Mouse (Mus musculus) CD4-positive helper T cell, adult 2 months (primary cell): ENCODE measurements around the gene Pprc1.

Source experiments
- DNase-seq: peaks from one replicate; pipeline ENCODE4 v3.0.0-alpha.2; 2012; ENCODE audit warnings: low read depth, missing footprints, low spot score

The Pprc1 gene

DNA sequence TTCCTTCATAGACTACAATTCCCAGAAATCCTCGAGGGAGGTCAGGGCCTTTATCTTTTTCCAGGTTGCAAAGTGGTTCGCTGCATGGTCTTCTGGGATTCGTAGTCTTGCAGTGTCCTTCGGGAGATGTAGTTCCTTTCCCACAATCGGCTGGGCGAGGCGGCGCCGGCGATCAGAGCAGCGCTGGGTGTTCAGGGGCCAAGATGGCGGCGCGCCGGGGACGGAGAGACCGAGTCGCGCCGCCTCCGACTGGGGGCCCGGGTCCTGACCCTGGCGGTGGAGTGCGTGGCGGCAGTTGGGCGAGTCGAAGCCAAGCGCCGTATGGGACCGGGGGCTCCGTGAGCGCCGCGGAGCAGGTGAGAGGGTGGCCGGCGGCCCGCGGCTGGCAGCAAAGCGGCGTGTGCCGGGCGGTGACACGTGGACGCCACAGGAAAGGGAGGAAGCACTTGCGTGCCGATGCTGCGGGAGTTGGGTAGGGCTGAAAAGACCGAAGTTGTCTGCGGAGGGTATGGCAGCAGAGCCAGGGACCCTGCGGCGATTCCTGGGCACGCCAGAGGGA is 11.8 kb downstream of the Pprc1 start:
- DNase-seq: peak; percentile 96

- DNase-seq: peak; percentile 69
These were observed 12.4 kb downstream of the Pprc1 start for GRCm38 (mm10) chr19:46056947-46057607.

GRCm38 (mm10) chr19:46058466-46058865 is 13.8 kb downstream of the Pprc1 start:
- no peak for DNase-seq

DNA sequence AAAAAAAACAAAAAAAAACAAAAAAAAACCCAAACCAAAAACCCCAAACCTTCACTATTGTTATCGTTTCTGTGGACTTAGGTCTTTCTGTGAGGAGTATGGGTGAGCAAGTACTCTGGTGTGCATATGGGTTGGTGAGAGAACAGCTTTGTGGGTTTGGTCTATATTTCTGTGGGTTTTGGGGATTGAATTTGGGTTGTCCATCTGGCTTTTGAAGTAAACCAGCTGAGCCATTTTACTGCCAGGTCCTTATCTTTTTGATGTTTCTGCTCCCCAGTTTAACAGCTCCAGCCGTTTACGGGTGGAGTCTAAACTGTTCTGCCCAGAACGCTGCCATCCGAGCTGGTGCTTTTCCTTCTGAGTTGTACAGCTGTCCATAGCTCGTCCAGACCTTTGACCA is 16.2 kb downstream of the Pprc1 start:
- DNase-seq: no peak

- no peak for DNase-seq
These were observed 23.4 kb downstream of the Pprc1 start for GRCm38 (mm10) chr19:46068054-46068453.

DNA sequence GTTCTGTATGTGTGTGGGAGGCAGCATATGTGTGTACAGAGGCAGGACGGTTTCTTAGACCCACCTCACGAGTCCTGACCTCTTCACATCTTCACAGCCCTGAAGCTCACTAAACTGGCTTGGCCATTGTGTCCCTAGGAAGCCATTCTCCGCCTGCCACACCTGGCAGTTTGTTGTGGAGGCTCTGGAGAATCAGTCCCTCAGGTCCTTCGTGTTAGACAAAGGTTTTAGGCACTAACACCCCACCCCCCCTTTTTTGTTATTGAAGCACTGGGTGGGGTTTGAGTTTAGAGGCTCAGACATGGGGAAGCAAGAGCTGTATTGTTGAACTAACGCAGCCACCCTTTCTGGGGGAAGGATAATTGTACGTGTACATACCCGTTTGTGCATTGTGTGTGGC is 28.6 kb downstream of the Pprc1 start:
- DNase-seq: no peak

- no peak for DNase-seq
These were observed 29.6 kb downstream of the Pprc1 start for GRCm38 (mm10) chr19:46074266-46074665.

DNA sequence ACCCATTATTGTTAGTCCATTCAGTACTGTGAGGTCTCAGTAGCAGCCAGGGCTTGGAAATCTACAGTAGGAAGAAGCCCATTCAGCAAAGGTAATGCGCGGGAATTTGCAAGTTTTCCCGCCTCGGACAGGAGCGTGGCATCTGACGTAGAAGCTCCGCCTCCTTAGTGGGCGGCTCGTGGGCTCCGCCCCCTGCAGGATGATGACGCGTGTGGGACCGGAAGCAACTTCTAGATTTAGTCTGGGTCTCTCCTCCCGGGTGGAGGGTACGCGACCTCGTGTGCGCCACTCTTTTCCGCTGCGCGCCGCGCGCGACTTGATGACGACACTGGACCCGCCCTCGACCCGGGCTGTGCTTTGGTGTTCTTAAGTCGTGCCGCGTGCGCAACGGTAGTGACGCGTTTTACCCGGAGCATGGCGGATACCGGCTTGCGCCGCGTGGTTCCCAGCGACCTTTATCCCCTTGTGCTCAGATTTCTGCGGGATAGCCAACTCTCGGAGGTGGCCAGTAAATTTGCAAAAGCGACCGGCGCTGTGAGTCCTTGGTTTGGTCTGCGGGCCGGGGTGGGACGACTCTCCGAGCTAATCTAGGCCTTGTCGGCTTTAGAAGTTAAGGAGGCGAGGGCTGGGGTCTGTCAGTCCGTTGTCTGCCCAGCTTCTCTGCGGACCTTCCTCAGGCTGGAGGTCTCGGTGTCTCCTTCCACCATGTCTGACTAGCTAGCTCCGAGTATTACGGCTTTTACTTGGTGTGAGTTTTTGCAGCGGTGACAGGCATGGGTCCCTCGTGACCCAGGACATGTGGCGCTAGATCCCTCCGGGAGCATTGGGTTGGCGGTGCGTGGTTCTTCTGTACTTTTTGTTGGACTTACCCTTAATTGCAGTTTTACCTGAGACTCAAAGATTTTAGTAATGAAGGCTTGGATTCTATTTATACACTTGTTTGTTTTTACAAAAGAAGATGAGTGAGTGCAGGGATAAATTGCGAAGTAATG is 31.2 kb downstream of the Pprc1 start, which contains the start of gene Nolc1:
Gene Nolc1, plus strand, starts transcription at position 248 of the 992 bp plus-strand sequence.
- peak; percentile 100 for DNase-seq

GRCm38 (mm10) chr19:46078535-46078934 is 33.8 kb downstream of the Pprc1 start:
- no peak for DNase-seq

DNA sequence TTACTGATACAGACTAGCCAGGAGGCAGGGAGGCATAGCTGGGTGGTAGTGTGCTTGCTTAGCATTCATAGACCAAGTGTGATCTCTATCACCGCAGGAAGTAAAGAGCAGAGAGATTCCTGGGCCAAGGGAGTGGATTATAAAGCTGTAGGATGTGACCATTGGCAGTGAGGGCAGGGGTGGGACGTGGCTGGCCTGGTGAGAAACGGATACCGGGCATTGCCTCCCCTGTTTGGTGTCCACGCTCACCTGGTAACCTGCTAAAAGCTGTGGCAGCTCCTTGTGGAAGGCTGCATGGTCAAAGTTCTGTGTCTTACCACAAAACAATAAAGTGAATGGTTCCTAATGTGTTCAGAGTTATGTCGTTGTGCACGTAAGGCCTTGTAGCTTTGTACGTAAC is 40.5 kb downstream of the Pprc1 start:
- no peak for DNase-seq

DNA sequence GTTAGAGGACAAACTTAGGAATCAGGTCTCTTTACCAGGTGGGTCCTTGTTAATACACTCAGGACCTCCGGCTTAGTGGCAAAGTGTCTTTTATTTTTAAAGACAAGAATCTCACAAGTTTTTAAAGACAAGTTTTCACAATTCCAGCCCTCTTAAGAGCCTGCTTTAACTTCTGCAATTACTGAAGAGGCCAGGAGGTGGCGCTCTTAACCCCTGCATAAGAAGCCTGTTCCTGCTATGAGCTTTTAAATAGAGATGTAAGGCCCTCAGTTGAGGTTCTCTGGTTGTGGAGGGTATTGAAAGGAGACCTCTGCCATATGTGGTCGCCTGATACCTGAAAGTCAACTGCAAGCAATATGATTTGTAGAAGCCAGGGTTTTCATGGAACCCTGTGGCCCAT is 41.7 kb downstream of the Pprc1 start:
- DNase-seq: peak; percentile 72

- no peak for DNase-seq
These were observed 43.2 kb downstream of the Pprc1 start for GRCm38 (mm10) chr19:46087871-46088270.

- no peak for DNase-seq
These were observed 47.0 kb downstream of the Pprc1 start for GRCm38 (mm10) chr19:46091641-46092040.

DNA sequence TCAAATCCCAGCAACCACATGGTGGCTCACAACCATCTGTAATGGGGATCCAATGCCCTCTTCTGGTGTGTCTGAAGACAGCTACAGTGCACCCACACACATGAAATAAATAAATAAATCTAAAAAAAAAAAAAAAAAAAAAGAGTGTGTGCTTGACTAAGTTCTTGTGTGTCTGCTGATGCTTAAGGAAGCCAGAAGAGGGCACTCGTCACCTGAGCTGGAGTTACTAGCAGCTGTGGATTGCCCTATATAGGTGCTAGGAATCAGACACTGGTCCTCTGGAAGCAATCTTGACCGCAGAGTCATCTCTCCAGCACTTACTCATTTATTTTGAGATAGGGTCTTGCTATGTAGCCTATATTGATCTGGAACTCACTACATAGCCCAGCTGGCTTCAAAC is 49.5 kb downstream of the Pprc1 start:
- DNase-seq: no peak

DNA sequence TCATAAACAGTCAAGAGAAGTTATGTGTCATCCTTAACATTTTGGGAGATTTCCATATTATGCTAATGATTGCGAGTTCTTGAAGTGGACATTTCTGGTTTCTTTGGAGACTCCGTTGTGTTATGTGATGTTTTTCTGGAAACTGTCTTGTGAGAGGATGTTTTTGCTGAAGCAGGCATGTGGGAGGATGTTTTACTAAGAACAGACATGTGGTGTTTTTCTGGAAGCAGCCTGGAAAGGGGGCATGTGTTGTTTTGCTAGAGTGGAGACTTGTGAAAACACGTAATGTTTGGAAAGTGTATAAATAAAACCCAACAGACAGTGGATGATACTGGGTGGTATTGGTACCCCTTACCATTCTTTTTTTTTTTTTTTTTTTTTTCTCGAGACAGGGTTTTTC is 50.6 kb downstream of the Pprc1 start:
- no peak for DNase-seq

GRCm38 (mm10) chr19:46096396-46096795 is 51.7 kb downstream of the Pprc1 start:
- DNase-seq: no peak

DNA sequence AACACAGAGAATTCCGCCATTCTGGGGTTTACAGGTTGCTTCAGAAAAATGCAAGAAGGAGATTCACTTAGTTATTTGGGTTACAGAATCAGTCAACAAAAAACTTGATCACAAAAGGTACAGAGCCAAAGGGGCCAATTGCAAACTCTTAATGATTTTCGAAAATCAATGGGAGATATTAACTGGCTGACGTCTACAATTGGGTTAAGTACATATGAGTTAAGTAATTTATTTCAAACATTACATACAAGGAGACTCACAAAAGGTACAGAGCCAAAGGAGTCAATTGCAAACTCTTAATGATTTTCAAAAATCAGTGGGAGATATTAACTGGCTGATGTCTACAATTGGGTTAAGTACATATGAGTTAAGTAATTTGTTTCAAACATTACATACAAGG is 54.9 kb downstream of the Pprc1 start:
- no peak for DNase-seq

- DNase-seq: no peak
These were observed 58.9 kb downstream of the Pprc1 start for GRCm38 (mm10) chr19:46103437-46104186.

DNA sequence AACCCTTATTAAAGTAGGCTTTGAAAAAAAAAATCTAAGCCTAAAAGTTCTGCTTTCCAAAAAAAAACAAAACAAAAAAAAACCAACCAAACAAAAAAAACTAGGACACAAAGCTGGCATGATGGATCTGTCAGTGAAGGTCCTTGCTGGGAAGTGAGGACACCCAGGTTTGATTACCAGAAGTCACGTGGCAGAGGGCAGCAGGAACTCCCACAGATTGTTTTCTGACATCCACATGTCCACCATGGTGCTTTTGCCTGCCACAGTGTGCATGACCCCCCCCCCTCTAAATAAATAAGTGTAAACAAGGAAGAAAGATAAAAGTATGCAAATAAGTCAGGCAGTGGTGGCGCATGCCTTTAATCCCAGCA is 59.5 kb downstream of the Pprc1 start:
- no peak for DNase-seq

GRCm38 (mm10) chr19:46110214-46110613 is 65.5 kb downstream of the Pprc1 start:
- no peak for DNase-seq

- no peak for DNase-seq
These were observed 66.1 kb downstream of the Pprc1 start for GRCm38 (mm10) chr19:46110781-46111180.

DNA sequence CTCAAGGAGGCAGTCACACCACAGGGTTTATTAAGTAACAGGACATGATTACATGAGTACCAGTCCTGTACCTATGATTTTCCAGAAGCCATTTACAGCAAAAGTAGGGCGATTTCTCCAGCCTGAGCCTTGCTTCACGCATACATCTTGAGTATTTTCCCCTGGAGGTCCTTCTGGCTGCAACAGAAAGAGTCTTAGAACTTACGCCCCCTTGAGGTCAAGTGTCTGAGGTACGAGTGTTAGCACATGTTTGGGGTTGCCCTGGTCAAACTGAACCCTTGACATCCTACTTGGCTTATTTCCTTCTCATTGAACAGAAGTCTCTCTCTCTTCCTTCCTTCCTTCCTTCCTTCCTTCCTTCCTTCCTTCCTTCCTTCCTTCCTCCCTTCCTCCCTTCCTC is 69.9 kb downstream of the Pprc1 start:
- DNase-seq: no peak
